Mouse (Mus musculus): ENCODE results near the gene Afg1l. TPM values are rescaled to one million over a fixed set of nuclear protein-coding genes. Genes with fewer than 3 reads are reported as not detected.
A peak's percentile ranks its signal among the peaks of the same experiment; 100 is the strongest.

Gene Afg1l
- polyA plus RNA-seq, 1 experiment: 5.0 TPM

GRCm38 (mm10) chr10:42308687-42308987 lies 169.7 kb downstream of the Afg1l start:
- 51% methylated on average over 8 of the region's 8 CpGs for WGBS
- Histone ChIP-seq H3K4me1 (ENCODE audit: control insufficient read depth, insufficient read depth, low read length) (no peaks in the 10 kb centered on the region; the same call in 1 of the 2 replicates), H3K27ac (ENCODE audit: control insufficient read depth, insufficient read depth, low read depth, low read length, poor library complexity) (no peak overlapping the region), H3K4me3 (replicated peaks; ENCODE audit: control insufficient read depth, low read depth, low read length) (no peak overlapping the region)
- TF ChIP-seq CTCF (IDR thresholded peaks at IDR 0.05; ENCODE audit: control insufficient read depth, insufficient read depth, low read length) (no peak), POLR2A (IDR thresholded peaks at IDR 0.05; ENCODE audit: borderline replicate concordance, control insufficient read depth, low read depth, low read length) (no peak)

DNA sequence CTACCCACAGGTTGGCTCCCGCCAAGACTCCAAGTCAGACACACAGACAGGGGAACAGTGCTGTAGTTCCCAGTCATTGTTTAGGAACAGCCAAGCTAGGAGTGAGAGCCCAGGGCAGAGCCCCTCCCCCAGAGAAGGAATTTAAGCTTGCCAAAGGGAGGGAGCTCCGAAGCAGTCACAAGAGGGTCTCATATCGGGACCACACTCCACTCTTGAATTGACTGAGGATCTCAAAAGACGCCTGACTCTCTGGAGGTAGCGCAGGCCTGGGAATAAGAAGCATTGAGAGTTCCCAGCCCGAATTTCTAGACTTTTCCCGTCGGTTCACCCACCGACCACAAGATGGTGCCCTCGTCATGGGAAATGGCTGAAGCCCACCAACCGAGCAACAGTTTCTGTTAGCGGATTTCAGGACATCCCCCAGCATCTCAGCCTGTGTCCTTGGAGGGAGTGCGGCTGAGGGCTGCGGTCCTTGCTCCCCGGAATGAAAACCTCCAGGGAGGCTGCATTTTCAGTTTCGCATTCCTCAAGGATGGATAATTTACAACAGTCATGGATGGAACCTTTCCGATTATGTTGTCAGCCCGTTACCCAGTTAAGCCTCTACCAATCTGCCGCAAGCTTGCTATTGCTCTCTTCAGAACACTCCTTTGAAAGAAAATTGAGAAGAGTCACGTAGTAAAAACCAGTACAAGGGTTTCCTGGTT lies 170.2 kb downstream of the Afg1l start:
- Histone ChIP-seq H3K27ac (ENCODE audit: control insufficient read depth, insufficient read depth, low read depth, low read length, poor library complexity) (no peak overlapping the region), H3K4me3 (replicated peaks; ENCODE audit: control insufficient read depth, low read depth, low read length) (no peak overlapping the region), H3K4me1 (ENCODE audit: control insufficient read depth, insufficient read depth, low read length) (no peaks in the 10 kb centered on the region; the same call in 1 of the 2 replicates)
- peak; percentile 73 for TF ChIP-seq CTCF (IDR thresholded peaks at IDR 0.05; ENCODE audit: control insufficient read depth, insufficient read depth, low read length)
- TF ChIP-seq POLR2A (IDR thresholded peaks at IDR 0.05; ENCODE audit: borderline replicate concordance, control insufficient read depth, low read depth, low read length): no peak
- 19% methylated on average over 20 of the region's 20 CpGs for WGBS

DNA sequence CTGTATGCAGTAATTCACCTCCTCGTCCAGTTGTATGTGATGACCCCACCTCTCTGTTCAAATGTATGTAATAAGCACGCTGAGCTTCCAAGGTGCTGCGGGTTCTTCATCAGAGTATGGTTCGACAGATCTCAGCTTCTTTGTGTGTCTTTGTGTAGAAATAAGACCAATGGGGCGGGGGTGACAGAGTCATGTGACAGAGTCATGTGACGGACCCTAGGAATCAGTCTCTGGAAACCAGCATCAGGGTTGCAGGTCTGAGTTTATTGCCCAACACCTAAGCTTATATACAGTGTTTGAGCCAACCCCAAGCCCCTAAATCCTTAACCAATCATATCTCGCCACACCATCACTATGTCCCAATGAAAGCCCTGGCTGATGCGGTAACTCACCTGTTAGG lies 171.9 kb downstream of the Afg1l start:
- Histone ChIP-seq H3K27ac (ENCODE audit: control insufficient read depth, insufficient read depth, low read depth, low read length, poor library complexity) (no peak overlapping the region), H3K4me1 (ENCODE audit: control insufficient read depth, insufficient read depth, low read length) (no peaks in the 10 kb centered on the region), H3K4me3 (replicated peaks; ENCODE audit: control insufficient read depth, low read depth, low read length) (no peak overlapping the region)
- no peak for TF ChIP-seq POLR2A (IDR thresholded peaks at IDR 0.05; ENCODE audit: borderline replicate concordance, control insufficient read depth, low read depth, low read length)
- TF ChIP-seq CTCF (IDR thresholded peaks at IDR 0.05; ENCODE audit: control insufficient read depth, insufficient read depth, low read length): no peak
- 80% methylated on average over 8 of the region's 8 CpGs for WGBS

DNA sequence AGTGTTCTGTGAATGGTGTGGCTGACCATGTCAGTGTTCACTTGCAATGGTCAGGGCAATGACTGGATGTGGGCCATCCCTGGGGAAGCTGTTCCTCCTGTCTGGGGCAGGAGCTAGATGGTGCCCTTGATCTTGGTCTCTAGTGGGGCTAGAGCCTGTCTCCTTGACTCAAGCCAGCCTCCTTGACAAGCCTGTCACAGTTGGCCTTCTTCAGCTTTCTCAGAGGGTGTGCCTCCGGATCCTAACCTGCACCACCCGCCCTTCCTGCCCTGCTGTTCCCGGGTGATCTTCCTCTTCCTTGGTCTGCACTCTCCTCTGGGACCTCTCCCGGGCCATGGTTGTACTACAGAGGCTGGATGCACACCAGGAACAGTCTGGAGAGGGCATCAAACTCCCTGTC lies 177.6 kb downstream of the Afg1l start:
- WGBS: 61% methylated on average over 4 of the region's 4 CpGs

GRCm38 (mm10) chr10:42299967-42300366 lies 178.4 kb downstream of the Afg1l start:
- TF ChIP-seq POLR2A (IDR thresholded peaks at IDR 0.05; ENCODE audit: borderline replicate concordance, control insufficient read depth, low read depth, low read length): no peak
- no peak for TF ChIP-seq CTCF (IDR thresholded peaks at IDR 0.05; ENCODE audit: control insufficient read depth, insufficient read depth, low read length)
- 7% methylated on average over 7 of the region's 7 CpGs for WGBS
- H3K4me1 ChIP-seq (ENCODE audit: control insufficient read depth, insufficient read depth, low read length): peaks cover 2% of the 10 kb centered on the region; the same call in 1 of the 2 replicates
- no peak overlapping the region for H3K27ac ChIP-seq (ENCODE audit: control insufficient read depth, insufficient read depth, low read depth, low read length, poor library complexity)
- no peak overlapping the region for H3K4me3 ChIP-seq (replicated peaks; ENCODE audit: control insufficient read depth, low read depth, low read length)

More for the DNA sequence above, 177.6 kb downstream of the Afg1l start:
- no peak for TF ChIP-seq POLR2A (IDR thresholded peaks at IDR 0.05; ENCODE audit: borderline replicate concordance, control insufficient read depth, low read depth, low read length)
- no peak for TF ChIP-seq CTCF (IDR thresholded peaks at IDR 0.05; ENCODE audit: control insufficient read depth, insufficient read depth, low read length)
- H3K4me1 ChIP-seq (ENCODE audit: control insufficient read depth, insufficient read depth, low read length): peaks cover 2% of the 10 kb centered on the region; the same call in 1 of the 2 replicates
- H3K4me3 ChIP-seq (replicated peaks; ENCODE audit: control insufficient read depth, low read depth, low read length): no peak overlapping the region
- H3K27ac ChIP-seq (ENCODE audit: control insufficient read depth, insufficient read depth, low read depth, low read length, poor library complexity): no peak overlapping the region

- Histone ChIP-seq H3K27ac (ENCODE audit: control insufficient read depth, insufficient read depth, low read depth, low read length, poor library complexity) (no peak overlapping the region), H3K4me1 (ENCODE audit: control insufficient read depth, insufficient read depth, low read length) (peaks cover 2% of the 10 kb centered on the region; the same call in 1 of the 2 replicates), H3K4me3 (replicated peaks; ENCODE audit: control insufficient read depth, low read depth, low read length) (no peak overlapping the region)
- TF ChIP-seq CTCF (IDR thresholded peaks at IDR 0.05; ENCODE audit: control insufficient read depth, insufficient read depth, low read length) (no peak), POLR2A (IDR thresholded peaks at IDR 0.05; ENCODE audit: borderline replicate concordance, control insufficient read depth, low read depth, low read length) (no peak)
- 57% methylated on average over 6 of the region's 6 CpGs for WGBS
Observed at GRCm38 (mm10) chr10:42299426-42299825, 178.9 kb downstream of the Afg1l start.

DNA sequence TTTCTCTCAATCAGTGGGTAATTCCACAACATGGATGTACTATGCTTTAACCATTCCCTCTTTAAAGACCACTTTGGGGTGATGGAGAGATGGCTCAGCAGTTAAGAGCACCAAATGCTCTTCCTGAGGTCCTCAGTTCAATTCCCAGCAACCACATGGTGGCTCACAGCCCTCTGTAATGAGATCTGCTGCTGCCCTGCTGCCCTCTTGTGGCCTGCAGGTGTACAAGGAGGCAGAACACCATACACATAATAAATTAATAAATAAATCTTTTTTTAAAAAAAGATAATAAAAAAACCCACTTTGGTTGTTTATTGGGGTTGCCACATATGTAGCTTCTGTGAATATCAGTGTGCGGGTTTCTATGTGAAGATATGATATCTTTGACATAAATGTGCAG lies 180.4 kb downstream of the Afg1l start:
- no peak overlapping the region for H3K4me3 ChIP-seq (replicated peaks; ENCODE audit: control insufficient read depth, low read depth, low read length)
- TF ChIP-seq POLR2A (IDR thresholded peaks at IDR 0.05; ENCODE audit: borderline replicate concordance, control insufficient read depth, low read depth, low read length) (no peak), CTCF (IDR thresholded peaks at IDR 0.05; ENCODE audit: control insufficient read depth, insufficient read depth, low read length) (peak; percentile 52; the same call in 1 of the 2 replicates)
- WGBS: 69% methylated on average over 1 of the region's 1 CpGs
- H3K27ac ChIP-seq (ENCODE audit: control insufficient read depth, insufficient read depth, low read depth, low read length, poor library complexity): no peak overlapping the region
- peaks cover 2% of the 10 kb centered on the region; the same call in 1 of the 2 replicates for H3K4me1 ChIP-seq (ENCODE audit: control insufficient read depth, insufficient read depth, low read length)

- Histone ChIP-seq H3K4me1 (ENCODE audit: control insufficient read depth, insufficient read depth, low read length) (peaks cover 2% of the 10 kb centered on the region; the same call in 1 of the 2 replicates), H3K27ac (ENCODE audit: control insufficient read depth, insufficient read depth, low read depth, low read length, poor library complexity) (no peak overlapping the region), H3K4me3 (replicated peaks; ENCODE audit: control insufficient read depth, low read depth, low read length) (no peak overlapping the region)
- no peak for TF ChIP-seq POLR2A (IDR thresholded peaks at IDR 0.05; ENCODE audit: borderline replicate concordance, control insufficient read depth, low read depth, low read length)
- TF ChIP-seq CTCF (IDR thresholded peaks at IDR 0.05; ENCODE audit: control insufficient read depth, insufficient read depth, low read length): no peak
- 66% methylated on average over 2 of the region's 2 CpGs for WGBS
Observed at GRCm38 (mm10) chr10:42297109-42297508, 181.3 kb downstream of the Afg1l start.
